Mouse (Mus musculus): ENCODE results near the gene Atp8a2. TPM values are rescaled to one million over a fixed set of nuclear protein-coding genes. Genes with fewer than 3 reads are reported as not detected.
"Not testable (repeated sequence)": the region's sequence is repeated elsewhere in the genome, so short reads cannot be mapped to it uniquely, and the experiment has no call there.

The Atp8a2 gene
- total RNA-seq, 2 experiments from 2014 or later, result 45.1 to 51.3 TPM

- no peak for DNase-seq
Observed at GRCm38 (mm10) chr14:59638906-59639703, 557.9 kb downstream of the Atp8a2 start.

- DNase-seq, result no peak
Observed at GRCm38 (mm10) chr14:59633988-59634387, 563.0 kb downstream of the Atp8a2 start.

GRCm38 (mm10) chr14:59633295-59633898, 563.6 kb downstream of the Atp8a2 start:
- no peak for DNase-seq

- no peak for DNase-seq
Observed at GRCm38 (mm10) chr14:59632067-59632466, 564.9 kb downstream of the Atp8a2 start.

- no peak for DNase-seq
Observed at GRCm38 (mm10) chr14:59630096-59630495, 566.9 kb downstream of the Atp8a2 start.

GRCm38 (mm10) chr14:59629308-59629707, 567.7 kb downstream of the Atp8a2 start:
- no peak for DNase-seq

- peak; percentile 24 to 29 for DNase-seq
Observed at GRCm38 (mm10) chr14:59627823-59628222, 569.2 kb downstream of the Atp8a2 start.

- no peak for DNase-seq
Observed at GRCm38 (mm10) chr14:59627142-59627680, 569.8 kb downstream of the Atp8a2 start.

- DNase-seq, result no peak
Observed at GRCm38 (mm10) chr14:59626711-59627110, 570.3 kb downstream of the Atp8a2 start.

- DNase-seq, result no peak
Observed at GRCm38 (mm10) chr14:59625806-59626364, 571.1 kb downstream of the Atp8a2 start.

GRCm38 (mm10) chr14:59625158-59625805, 571.7 kb downstream of the Atp8a2 start, which contains the start of gene Shisa2:
Gene Shisa2, plus strand, starts transcription at chr14:59625308.
- DNase-seq, result peak; percentile 47 to 54

GRCm38 (mm10) chr14:59624326-59624885, 572.6 kb downstream of the Atp8a2 start:
- no peak for DNase-seq

GRCm38 (mm10) chr14:59616802-59617201, 580.2 kb downstream of the Atp8a2 start:
- DNase-seq, result no peak

- DNase-seq, result not testable (repeated sequence)
Observed at GRCm38 (mm10) chr14:59614149-59614548, 582.8 kb downstream of the Atp8a2 start.

- DNase-seq, result peak in 1 of 2 experiments; percentile 35
Observed at GRCm38 (mm10) chr14:59612920-59613625, 583.9 kb downstream of the Atp8a2 start.

GRCm38 (mm10) chr14:59607021-59607420, 590.0 kb downstream of the Atp8a2 start:
- no peak for DNase-seq

- DNase-seq, result peak; percentile 51 to 61
Observed at GRCm38 (mm10) chr14:59605671-59606353, 591.2 kb downstream of the Atp8a2 start.

GRCm38 (mm10) chr14:59604002-59604645, 592.9 kb downstream of the Atp8a2 start:
- no peak for DNase-seq

GRCm38 (mm10) chr14:59598260-59598627, 598.7 kb downstream of the Atp8a2 start:
- DNase-seq, result no peak
